Mouse (Mus musculus): ENCODE measurements around the gene Itpr2.

DNA sequence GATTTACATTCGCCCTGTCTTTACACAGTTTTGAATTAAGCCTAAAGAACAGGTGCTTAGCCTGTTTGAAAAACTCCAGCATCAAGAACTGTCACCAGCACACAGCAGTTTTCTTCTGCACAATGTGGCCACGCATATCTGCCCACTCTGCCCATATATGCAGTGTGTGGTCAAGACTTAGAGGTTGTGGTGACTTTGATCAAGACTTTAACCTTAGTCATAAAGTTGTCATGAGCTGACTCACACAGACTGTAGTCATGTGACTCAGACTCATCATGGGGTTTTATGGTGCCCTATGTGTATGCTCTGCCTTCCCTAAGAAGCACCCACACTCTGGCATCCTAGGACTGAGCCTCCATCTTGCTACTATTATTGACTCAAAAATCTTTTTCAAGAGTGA, 316.5 kb downstream of the Itpr2 start:
- TF ChIP-seq CTCF (IDR thresholded peaks at IDR 0.05; ENCODE audit: control insufficient read depth, insufficient read depth, insufficient read length) (no peak), CEBPB (IDR thresholded peaks at IDR 0.05; ENCODE audit: low read depth) (no peak), USF1 (IDR thresholded peaks at IDR 0.05; ENCODE audit: low read depth) (peak; percentile 84), FOSL1 (IDR thresholded peaks at IDR 0.05; ENCODE audit: insufficient read depth, low read length, poor library complexity, severe bottlenecking) (peak; percentile 83), MAX (IDR thresholded peaks at IDR 0.05) (no peak)

All from C2C12 (cell line).